Mouse (Mus musculus): ENCODE measurements around the gene Foxred2.
A peak's percentile ranks its signal among the peaks of the same experiment; 100 is the strongest.

Foxred2 gene

GRCm38 (mm10) chr15:77949061-77949460, 7.5 kb downstream of the Foxred2 start:
- no peak for DNase-seq (ENCODE audit: low spot score in 2 of 2)

- DNase-seq (ENCODE audit: low spot score in 2 of 2): peak; percentile 46 to 65
These were observed 10.8 kb downstream of the Foxred2 start for GRCm38 (mm10) chr15:77945711-77946110.

- DNase-seq (ENCODE audit: low spot score in 2 of 2): no peak
These were observed 15.0 kb downstream of the Foxred2 start for GRCm38 (mm10) chr15:77941563-77941962.

- no peak for DNase-seq (ENCODE audit: low spot score in 2 of 2)
These were observed 18.0 kb downstream of the Foxred2 start for GRCm38 (mm10) chr15:77938516-77938915.

- no peak for DNase-seq (ENCODE audit: low spot score in 2 of 2)
These were observed 20.7 kb downstream of the Foxred2 start for GRCm38 (mm10) chr15:77935673-77936375.

- no peak for DNase-seq (ENCODE audit: low spot score in 2 of 2)
These were observed 21.6 kb downstream of the Foxred2 start for GRCm38 (mm10) chr15:77934968-77935367.

- no peak for DNase-seq (ENCODE audit: low spot score in 2 of 2)
These were observed 22.2 kb downstream of the Foxred2 start for GRCm38 (mm10) chr15:77934326-77934725.

- peak; percentile 87 for DNase-seq (ENCODE audit: low spot score in 2 of 2)
These were observed 22.8 kb downstream of the Foxred2 start for GRCm38 (mm10) chr15:77933770-77934169.

GRCm38 (mm10) chr15:77933222-77933621, 23.3 kb downstream of the Foxred2 start:
- DNase-seq (ENCODE audit: low spot score in 2 of 2): no peak

GRCm38 (mm10) chr15:77931689-77932016, 24.9 kb downstream of the Foxred2 start:
- DNase-seq (ENCODE audit: low spot score in 2 of 2): peak; percentile 68 to 79

GRCm38 (mm10) chr15:77930986-77931688, 25.4 kb downstream of the Foxred2 start:
- DNase-seq (ENCODE audit: low spot score in 2 of 2): no peak

- DNase-seq (ENCODE audit: low spot score in 2 of 2): no peak
These were observed 26.7 kb downstream of the Foxred2 start for GRCm38 (mm10) chr15:77929804-77930203.

- DNase-seq (ENCODE audit: low spot score in 2 of 2): peak; percentile 97 to 98
These were observed 27.7 kb downstream of the Foxred2 start, which contains the start of gene Txn2 for GRCm38 (mm10) chr15:77928673-77929331. Gene Txn2 (minus strand): TSS chr15:77929006.

- DNase-seq (ENCODE audit: low spot score in 2 of 2): no peak
These were observed 28.4 kb downstream of the Foxred2 start for GRCm38 (mm10) chr15:77928091-77928490.

- DNase-seq (ENCODE audit: low spot score in 2 of 2): no peak
These were observed 29.6 kb downstream of the Foxred2 start for GRCm38 (mm10) chr15:77926921-77927320.

GRCm38 (mm10) chr15:77925195-77925594, 31.3 kb downstream of the Foxred2 start:
- no peak for DNase-seq (ENCODE audit: low spot score in 2 of 2)

- DNase-seq (ENCODE audit: low spot score in 2 of 2): no peak
These were observed 33.1 kb downstream of the Foxred2 start for GRCm38 (mm10) chr15:77923267-77924035.

GRCm38 (mm10) chr15:77922710-77923109, 33.8 kb downstream of the Foxred2 start:
- no peak for DNase-seq (ENCODE audit: low spot score in 2 of 2)

- no peak for DNase-seq (ENCODE audit: low spot score in 2 of 2)
These were observed 34.9 kb downstream of the Foxred2 start for GRCm38 (mm10) chr15:77921636-77922035.

- DNase-seq (ENCODE audit: low spot score in 2 of 2): no peak
These were observed 35.7 kb downstream of the Foxred2 start for GRCm38 (mm10) chr15:77920511-77921462.

GRCm38 (mm10) chr15:77919441-77919840, 37.1 kb downstream of the Foxred2 start:
- no peak for DNase-seq (ENCODE audit: low spot score in 2 of 2)

Measured in spleen, postnatal 36 days (tissue).